Mouse (Mus musculus) layer of hippocampus, postnatal 36 days (tissue): Measurements from ENCODE around the gene Catip. TPM values are rescaled to one million over a fixed set of nuclear protein-coding genes. Genes with fewer than 3 reads are reported as not detected.

Source experiments
- DNase-seq, 2 experiments: peaks; one replicate each; pipeline ENCODE4 v3.0.0; 2022
- total RNA-seq, 2 experiments: library from RNA; stranded (reverse); gene quantifications; 2 replicates each; pipeline ENCODE4 v1.2.3; 2021

Gene Catip
- total RNA-seq, 2 experiments from 2014 or later = 1.0 to 1.2 TPM

DNA sequence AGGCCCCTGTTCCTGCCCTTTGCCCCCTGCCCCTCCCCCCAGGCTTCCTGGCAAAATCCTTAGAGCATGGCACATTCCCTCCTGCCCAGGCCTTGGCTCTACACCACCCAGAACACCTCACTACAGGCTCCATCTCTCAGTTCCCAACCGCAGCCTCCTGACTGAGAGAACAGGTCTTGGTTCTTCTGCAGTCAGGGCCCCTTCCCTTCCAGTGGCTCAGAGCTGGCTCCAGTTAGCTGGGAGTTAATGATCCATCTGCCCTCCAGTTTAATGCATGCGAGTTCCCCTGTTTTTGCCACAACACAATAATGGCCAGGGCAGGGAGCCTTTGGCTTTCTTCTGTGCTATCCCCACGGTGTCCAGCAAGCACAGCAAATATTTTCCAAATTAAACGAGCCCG lies 18.7 kb upstream of the Catip start:
- DNase-seq = no peak

- no peak for DNase-seq
These were observed 17.6 kb upstream of the Catip start for GRCm38 (mm10) chr1:74344163-74344916.

DNA sequence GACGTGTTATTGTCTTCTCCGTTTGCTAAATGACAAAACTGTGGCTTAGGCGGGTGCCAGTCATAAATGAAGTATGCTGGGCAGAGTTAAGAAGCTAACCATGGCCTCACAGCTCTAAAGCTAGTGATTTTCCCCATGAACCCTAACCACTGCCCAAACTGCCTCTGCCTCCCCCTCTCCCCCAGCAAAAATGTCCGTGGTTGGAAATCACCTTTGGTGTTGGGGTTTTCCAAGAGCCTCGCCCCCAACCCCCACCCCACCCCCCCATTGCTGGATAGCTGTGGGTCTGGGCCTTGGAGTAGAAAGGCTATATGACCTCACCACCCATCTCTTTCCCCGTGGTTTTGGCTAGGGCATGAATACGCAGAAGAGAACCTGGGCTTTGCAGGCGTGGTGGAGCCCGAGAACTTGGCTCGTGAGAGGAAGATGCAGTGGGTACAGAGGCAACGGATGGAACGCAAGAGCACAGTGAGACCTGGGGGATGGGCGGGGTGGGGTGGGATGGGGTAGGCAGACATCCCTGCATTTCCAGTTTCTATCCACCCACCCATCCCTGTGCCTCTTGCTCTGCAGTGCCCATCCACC lies 10.6 kb upstream of the Catip start:
- no peak for DNase-seq

DNA sequence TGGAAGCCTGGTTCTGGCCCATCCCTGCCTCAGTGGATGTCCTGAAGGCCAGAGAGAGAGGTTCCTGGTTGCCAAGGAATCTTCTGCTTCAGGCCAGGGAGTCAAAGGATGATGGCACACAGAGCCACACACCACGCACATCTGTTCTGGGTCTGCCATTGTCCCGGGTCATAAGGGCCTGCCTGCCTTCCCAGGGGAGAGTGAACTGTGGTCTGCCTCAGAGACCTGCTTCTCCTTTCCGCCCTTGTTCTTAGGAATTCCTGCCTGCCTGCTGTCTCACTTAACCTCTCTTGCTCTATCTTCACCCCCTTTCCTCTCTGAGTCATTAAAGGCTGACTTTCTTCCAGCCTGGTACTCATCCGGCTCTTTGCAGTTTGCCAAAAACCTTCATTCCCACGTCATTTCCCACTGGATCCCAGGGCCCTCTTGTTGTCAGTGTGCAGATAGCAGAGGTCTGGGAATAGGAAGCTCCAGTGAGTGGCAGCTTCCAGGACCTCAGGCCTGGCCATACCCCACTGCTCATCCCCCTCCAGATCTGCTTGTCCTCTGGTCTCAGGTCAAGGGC lies 9.3 kb upstream of the Catip start:
- DNase-seq = no peak

DNA sequence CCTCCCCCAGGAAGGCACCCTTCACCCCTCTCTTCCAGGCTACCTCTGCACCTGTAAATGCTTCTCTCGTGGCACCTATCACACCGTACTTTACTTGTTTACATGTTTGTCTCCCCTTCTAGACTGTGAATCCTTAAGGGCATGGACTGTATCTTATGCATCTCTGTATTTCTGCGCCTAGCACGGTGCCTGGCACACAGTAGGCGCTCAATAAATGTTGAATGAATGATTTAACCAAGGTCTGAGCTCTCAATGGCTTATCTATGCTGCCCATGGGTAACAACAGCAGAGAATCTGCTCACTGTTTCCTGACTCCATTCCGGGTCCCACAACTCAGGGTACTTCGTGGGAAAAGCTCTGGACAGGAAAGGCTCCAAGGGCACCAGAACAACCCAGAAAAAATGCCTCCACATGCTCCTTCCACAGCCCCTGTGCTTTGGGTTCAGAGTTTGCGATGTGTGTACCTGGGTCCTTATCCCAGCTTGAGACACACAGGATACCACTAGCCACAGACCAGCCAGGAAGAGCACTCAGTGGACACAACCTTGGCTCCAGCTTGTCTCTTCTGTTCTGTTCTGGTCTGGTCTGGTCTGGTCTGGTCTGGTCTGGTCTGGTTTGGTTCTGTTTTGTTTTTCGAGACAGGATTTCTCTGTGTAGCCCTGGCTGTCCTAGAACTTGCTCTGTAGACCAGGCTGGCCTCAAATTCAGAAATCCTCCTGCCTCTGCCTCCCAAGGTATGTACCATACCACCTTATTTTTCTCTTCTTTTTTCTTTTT lies 8.3 kb upstream of the Catip start:
- no peak for DNase-seq

DNA sequence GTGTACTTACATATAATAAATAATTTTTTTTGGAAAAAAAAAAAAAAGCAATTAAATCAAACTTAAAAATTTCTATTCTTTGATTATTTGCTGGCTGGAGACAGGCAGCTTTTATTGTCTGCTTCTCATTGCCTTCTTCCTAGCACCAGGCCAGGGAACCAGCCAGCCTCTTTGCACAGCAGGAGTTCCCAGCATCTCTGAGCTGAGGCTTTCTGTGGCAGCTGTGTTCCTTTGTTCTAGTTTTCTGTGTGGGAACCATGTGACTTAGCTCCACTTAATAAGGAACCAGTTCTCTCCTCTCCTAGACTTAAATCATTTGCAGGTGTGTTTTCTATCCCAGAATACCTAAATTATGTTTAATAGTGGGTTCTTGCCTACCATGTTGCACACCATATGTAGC lies 4.4 kb upstream of the Catip start:
- DNase-seq = no peak

GRCm38 (mm10) chr1:74359952-74360517 lies 1.9 kb upstream of the Catip start:
- DNase-seq = no peak

DNA sequence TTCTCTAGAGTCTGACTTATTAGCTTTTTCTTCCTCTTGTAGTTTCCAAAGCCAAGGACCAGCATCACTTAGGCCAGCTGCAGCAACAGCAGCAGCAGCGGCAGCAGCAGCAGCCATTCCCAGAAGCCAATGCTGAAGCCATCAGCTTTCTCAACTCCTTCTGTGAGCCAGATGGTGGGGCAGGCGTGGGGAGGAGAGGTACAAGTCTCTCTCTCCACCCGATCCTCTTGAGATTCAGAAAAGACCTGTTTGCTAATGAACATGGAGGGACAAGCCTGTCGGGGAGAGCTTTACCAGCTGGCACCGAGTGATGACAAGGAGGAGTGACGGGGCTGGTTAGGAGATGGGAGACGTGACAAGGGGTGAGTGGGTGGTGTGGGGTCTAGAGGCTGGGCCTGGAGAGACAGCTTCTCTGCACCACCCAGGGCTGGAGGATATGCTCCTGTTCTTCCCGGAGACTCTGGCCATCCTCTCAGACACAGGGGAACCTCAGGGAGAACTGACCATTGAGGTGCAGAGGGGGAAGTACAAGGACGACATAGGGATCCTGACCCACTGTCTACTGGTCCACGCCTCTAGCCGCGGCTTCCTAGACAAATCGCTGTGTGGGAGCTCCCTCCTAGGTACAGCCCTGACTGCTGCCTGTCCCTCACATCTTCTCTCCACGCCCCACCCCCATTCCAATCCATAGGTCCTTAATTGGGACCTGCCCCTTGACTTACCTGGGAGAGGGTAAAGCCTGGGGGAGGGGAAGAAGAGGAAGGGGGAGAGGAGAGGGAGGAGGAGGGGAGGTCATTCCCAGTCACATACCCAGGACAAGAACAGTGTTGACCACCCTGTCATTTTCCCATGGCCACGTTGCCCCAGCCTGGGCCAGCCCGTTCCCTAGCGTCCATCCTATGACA lies 669 bp downstream of the Catip start:
- no peak for DNase-seq

DNA sequence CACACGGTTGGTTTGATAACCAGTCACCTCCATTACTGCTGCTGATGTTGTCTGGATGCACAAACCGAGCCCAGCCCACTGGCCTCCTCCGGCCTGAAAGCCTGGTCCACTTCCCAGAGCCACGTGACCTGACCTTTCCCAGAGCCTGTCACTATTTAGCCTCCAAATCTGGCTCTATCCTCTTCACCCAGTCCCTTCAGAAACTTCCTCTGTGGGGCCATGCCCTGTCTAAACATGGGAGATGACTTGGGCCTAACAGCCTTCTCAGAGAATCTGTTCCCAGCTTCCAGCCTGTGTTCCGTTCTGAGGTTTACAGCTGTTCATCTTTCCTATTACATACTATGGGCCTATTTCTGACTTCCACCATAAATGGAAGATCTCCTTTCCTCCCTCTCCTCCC lies 1.5 kb downstream of the Catip start:
- DNase-seq = no peak

- DNase-seq = no peak
These were observed 2.4 kb downstream of the Catip start for GRCm38 (mm10) chr1:74364270-74364669.

GRCm38 (mm10) chr1:74367886-74368645 lies 6.2 kb downstream of the Catip start:
- DNase-seq = peak in 1 of 2 experiments; percentile 31

GRCm38 (mm10) chr1:74370040-74370439 lies 8.1 kb downstream of the Catip start:
- no peak for DNase-seq

DNA sequence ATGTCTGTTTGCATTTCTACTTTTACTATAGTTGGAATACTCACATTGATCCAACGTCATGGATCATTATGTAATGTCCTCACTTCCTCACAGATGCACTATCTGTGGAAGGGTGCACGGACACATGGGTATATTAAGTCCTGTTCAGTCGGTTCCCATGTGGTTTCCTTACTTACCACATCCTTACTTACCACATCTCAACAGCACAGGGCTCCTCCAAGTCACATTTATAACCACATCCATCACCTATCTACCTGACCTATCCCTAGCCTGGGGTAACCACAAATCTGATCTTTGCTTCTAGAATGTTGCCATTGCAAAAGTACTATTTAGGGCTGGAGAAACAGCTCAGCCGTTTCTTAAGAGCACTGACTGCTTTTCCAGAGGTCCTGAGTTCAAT lies 11.5 kb downstream of the Catip start:
- DNase-seq = no peak

DNA sequence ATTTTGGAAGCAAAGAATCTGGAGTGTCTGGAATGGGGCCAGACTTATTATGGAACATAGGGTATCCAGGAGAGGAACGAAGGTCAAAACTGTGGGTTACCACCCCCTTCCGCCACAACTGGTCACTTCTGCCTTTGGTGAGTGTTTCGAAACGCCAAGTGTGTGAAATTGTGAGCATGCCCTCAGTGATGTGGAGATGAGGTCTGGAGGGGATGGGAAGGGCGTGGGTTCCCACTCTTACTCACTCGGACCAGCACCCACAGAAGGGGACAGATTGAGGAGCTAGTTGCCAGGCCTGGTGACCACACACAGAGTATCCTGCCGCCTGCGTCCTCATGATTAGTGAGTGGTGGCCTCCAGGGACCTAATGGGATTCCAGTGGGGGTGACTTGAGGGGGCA lies 13.1 kb downstream of the Catip start, which contains the start of gene Slc11a1:
Gene Slc11a1, plus strand, starts transcription at position 216 of the 400 bp plus-strand sequence.
- no peak for DNase-seq

DNA sequence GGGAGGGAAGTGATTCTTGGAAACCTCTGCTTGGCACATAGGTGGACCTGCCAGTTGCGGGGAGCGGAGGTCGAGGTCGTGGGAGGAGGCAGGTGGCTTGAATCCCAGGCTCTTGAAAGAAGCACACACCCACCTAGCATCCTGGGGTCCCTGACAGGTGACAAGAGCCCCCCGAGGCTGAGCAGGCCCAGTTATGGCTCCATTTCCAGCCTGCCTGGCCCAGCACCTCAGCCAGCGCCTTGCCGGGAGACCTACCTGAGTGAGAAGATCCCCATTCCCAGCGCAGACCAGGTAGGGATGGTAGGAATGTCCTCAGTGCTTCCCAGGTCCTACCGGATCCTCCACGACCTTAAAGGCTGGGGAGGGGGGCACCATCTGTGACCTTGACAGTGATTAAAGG lies 13.7 kb downstream of the Catip start:
- DNase-seq = no peak

DNA sequence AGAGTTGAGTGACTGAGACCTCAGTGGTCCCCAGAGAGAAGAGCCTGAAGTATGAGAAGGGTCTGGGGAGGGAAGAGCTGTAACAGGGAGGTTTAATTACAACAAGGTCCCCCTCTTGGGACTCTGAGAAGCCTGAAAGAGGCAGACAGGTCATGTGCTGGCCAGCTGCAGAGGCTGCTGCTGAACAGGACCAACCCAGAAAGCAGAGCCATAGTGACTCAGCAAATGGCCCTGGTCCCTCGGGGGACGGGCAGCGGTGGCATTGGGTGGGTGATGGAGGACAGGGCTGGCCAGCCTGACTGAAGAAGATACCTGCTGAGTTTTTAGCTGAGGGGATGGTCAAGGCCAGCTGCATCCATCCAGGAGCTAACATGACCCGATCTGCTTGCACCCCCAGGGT lies 14.5 kb downstream of the Catip start:
- no peak for DNase-seq

DNA sequence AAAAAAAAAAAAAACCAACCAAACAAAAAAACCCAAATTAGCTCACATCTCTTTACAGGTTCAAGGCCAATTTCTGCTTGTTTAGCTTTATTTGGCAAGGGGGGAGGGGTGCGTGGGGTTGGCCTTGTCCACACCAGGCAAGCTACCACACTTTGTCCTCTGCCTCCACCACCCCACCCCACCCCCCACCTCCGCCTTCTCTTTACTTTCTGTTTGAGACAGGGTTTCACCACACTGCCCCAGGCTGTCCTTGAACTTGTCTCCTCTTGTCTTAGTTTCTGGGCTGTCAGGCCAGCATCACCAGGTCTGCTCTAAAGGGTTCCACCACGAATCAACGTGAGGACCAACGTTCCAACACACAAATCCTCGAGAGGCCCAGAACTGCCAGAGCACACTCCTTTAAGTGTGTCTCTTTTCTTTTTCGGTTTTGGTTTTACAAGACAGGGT lies 17.2 kb downstream of the Catip start:
- no peak for DNase-seq

- no peak for DNase-seq
These were observed 18.6 kb downstream of the Catip start for GRCm38 (mm10) chr1:74380484-74380883.

- no peak for DNase-seq
These were observed 19.7 kb downstream of the Catip start for GRCm38 (mm10) chr1:74381588-74382021.

- DNase-seq = no peak
These were observed 21.5 kb downstream of the Catip start for GRCm38 (mm10) chr1:74383385-74383784.

DNA sequence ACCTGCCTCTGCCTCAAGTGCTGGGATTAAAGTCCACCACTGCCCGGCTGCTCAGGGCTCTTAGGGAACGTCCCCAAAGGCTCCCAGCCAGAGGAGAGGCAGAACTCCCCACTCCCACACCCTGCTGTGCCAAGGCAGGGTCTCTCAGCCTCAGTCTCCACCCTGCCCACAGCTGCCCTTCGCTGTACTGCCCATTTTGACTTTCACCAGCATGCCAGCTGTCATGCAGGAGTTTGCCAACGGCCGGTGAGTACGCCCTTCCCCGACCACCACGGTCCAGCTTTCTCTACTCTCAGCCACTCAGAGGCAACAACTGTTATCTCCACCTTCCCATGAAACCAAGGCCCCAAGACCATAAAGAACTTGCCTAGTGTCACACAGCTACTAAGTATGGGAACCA lies 22.6 kb downstream of the Catip start:
- DNase-seq = no peak
